Mouse (Mus musculus) heart, postnatal 25 days (tissue): Measurements from ENCODE around the gene Dhx37. TPM values are rescaled to one million over a fixed set of nuclear protein-coding genes. Genes with fewer than 3 reads are reported as not detected.
"Not testable (repeated sequence)": the region's sequence is repeated elsewhere in the genome, so short reads cannot be mapped to it uniquely, and the experiment has no call there.

Experiments used
- DNase-seq: peaks from one replicate; pipeline ENCODE4 v3.0.0; 2022; ENCODE audit warnings: low spot score
- intact Hi-C: fragments of 180-260 bp; cut with DNase I; formaldehyde crosslinking; loops from one replicate; pipeline ENCODE4 v1.15.1; 2025
- total RNA-seq, 2 experiments: library from RNA; stranded (reverse); gene quantifications; 2 replicates each; pipeline ENCODE4 v1.2.3; 2021

Gene Dhx37
- total RNA-seq, 2 experiments from 2014 or later = 10.2 to 10.6 TPM

- no peak for DNase-seq
- intact Hi-C loops = no loop called here
Observed at GRCm38 (mm10) chr5:125452573-125452972, 18.7 kb upstream of the Dhx37 start.

GRCm38 (mm10) chr5:125449306-125449705 is 15.4 kb upstream of the Dhx37 start:
- DNase-seq = no peak
- intact Hi-C loops = no loop called here

- intact Hi-C loops = no loop called here
- DNase-seq = no peak
Observed at GRCm38 (mm10) chr5:125448631-125449030, 14.7 kb upstream of the Dhx37 start.

- intact Hi-C loops = no loop called here
- DNase-seq = no peak
Observed at GRCm38 (mm10) chr5:125448026-125448425, 14.1 kb upstream of the Dhx37 start.

- intact Hi-C loops = no loop called here
- no peak for DNase-seq
Observed at GRCm38 (mm10) chr5:125446344-125446743, 12.4 kb upstream of the Dhx37 start.

GRCm38 (mm10) chr5:125444554-125444953 is 10.6 kb upstream of the Dhx37 start:
- DNase-seq = no peak
- intact Hi-C loops = no loop called here

GRCm38 (mm10) chr5:125443915-125444314 is 10.0 kb upstream of the Dhx37 start:
- intact Hi-C loops = no loop called here
- DNase-seq = no peak

- intact Hi-C loops = no loop called here
- no peak for DNase-seq
Observed at GRCm38 (mm10) chr5:125443335-125443734, 9.4 kb upstream of the Dhx37 start.

GRCm38 (mm10) chr5:125442136-125442995 is 8.4 kb upstream of the Dhx37 start:
- no peak for DNase-seq
- intact Hi-C loops = no loop called here

GRCm38 (mm10) chr5:125441234-125442114 is 7.6 kb upstream of the Dhx37 start, which contains the start of gene Bri3bp:
Gene Bri3bp (plus strand): TSS chr5:125441568.
- intact Hi-C loops = no loop called here
- no peak for DNase-seq

- intact Hi-C loops = no loop called here
- DNase-seq = no peak
Observed at GRCm38 (mm10) chr5:125440583-125441233, 6.8 kb upstream of the Dhx37 start.

GRCm38 (mm10) chr5:125434347-125434746 is 426 bp upstream of the Dhx37 start:
- DNase-seq, intact Hi-C loops: not testable (repeated sequence)

GRCm38 (mm10) chr5:125432324-125432723 is 1.6 kb downstream of the Dhx37 start:
- DNase-seq, intact Hi-C loops: not testable (repeated sequence)

- no peak for DNase-seq
- intact Hi-C loops = no loop called here
Observed at GRCm38 (mm10) chr5:125426343-125426742, 7.6 kb downstream of the Dhx37 start.

- no peak for DNase-seq
Observed at GRCm38 (mm10) chr5:125425698-125426276, 8.1 kb downstream of the Dhx37 start.

GRCm38 (mm10) chr5:125419124-125419523 is 14.8 kb downstream of the Dhx37 start:
- DNase-seq = no peak
- intact Hi-C loops = no loop called here

More at GRCm38 (mm10) chr5:125425698-125426276, 8.1 kb downstream of the Dhx37 start:
- intact Hi-C loops = no loop called here

GRCm38 (mm10) chr5:125418636-125419035 is 15.3 kb downstream of the Dhx37 start:
- no peak for DNase-seq
- intact Hi-C loops = no loop called here

GRCm38 (mm10) chr5:125416183-125416582 is 17.7 kb downstream of the Dhx37 start:
- intact Hi-C loops = no loop called here
- no peak for DNase-seq

- DNase-seq = no peak
Observed at GRCm38 (mm10) chr5:125413763-125414162, 20.2 kb downstream of the Dhx37 start.

GRCm38 (mm10) chr5:125412536-125412935 is 21.4 kb downstream of the Dhx37 start:
- intact Hi-C loops = loop anchor here (5.0 kb wide), 2 partner anchors 50 to 75 kb away; no protein-coding TSS in a partner anchor
- not testable (repeated sequence) for DNase-seq

More at GRCm38 (mm10) chr5:125413763-125414162, 20.2 kb downstream of the Dhx37 start:
- intact Hi-C loops = loop anchor here (5.0 kb wide), 2 partner anchors 49 to 74 kb away; no protein-coding TSS in a partner anchor
